Mouse (Mus musculus) erythroblast, embryonic 14.5 days (primary cell): Measurements from ENCODE around the gene Mrpl20.

Experiments used
- GATA1 ChIP-seq: IDR thresholded peaks from 2 replicates; pipeline ENCODE4 v1.6.1; 2012; ENCODE audit warnings: low read length, inconsistent platforms, mixed read lengths
- TAL1 ChIP-seq: IDR thresholded peaks from 3 replicates; pipeline ENCODE4 v1.6.1; 2012; ENCODE audit warnings: low read length, inconsistent platforms, mixed read lengths

DNA sequence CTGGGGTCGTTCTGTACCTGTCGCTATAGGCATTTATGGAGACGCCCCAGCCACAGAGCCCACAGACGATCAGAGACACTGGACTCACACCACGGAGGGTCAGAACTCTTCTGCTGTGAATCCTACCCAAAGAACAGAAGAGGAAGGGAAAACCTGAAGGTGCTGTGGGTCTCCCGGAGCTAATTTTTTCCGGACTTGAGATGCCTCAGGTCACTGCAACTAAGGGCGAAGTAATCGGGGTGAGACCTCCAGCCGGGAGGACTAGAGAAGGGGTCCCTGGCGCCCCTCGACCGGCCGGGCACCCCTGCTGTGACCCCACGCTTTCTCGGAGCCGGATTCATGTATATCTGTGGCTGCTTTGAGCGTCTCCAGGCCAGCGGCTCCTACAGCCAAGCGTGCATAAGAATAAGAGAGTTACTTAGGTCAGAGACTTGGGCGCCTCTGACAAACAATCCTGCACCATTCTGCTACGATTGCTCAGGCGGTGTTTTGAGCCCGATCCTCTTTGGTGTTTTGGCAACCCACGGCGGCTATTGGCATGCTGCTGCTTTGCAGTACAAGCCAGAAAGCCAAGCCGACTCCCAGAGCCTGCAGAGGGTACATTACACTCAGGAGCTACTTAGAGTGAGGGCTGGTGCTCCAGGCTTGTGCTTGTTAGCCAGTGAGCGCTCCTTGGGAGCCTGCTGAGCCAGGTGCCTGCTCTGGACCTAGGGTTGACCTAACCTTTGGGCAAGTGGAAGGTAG is 41.1 kb upstream of the Mrpl20 start:
- TF ChIP-seq GATA1, result no peak
- TF ChIP-seq TAL1, result no peak
